In the genomic region with DNA sequence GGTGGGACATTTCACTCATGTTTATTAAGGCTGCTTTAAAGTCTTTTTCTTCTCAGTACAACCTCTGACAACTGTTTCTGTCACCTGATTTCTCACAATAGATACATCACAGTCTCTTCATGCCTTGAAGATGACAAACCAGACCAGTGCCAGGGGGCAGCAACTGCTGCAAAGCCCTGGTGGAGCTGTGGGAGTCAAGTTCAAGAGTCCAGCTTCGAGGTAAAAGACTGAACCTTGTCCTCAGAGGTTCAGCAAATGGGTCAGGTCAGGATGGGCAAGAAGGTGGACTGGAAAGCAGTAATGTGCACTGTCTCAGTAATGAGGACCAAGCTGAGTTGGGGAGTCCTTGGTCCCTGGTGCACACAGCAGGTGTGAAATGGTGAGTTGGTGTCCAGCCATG, we compare ENCODE assay signal across 20 mouse cellular contexts.
"Had no signal": no experiment of that assay in that cellular context is flagged by ENCODE, and none has a peak within 500 bp of the region (broad histone marks: within the 10 kb centered on the region; RNA-seq: fewer than 3 reads in every experiment).

No protein-coding gene starts in this region.

- H3K27ac ChIP-seq: hindbrain, postnatal 0 days; layer of hippocampus, adult 2 months; limb, embryonic 10.5 days; limb, embryonic 13.5 days; liver, embryonic 12.5 days; liver, embryonic 15.5 days; stomach, embryonic 15.5 days had no signal

- DNase-seq: layer of hippocampus, adult 9-11 months; liver; lung, adult 18-20 months; lung, postnatal 14 days; lung, postnatal 4 days; midbrain, embryonic 14.5 days; right cerebral cortex, adult 18-20 months; right cerebral cortex, postnatal 25 days; spleen, adult 18-20 months; thymus, postnatal 36 days had no signal

- H3K9ac ChIP-seq: limb, embryonic 13.5 days; liver, embryonic 12.5 days; liver, embryonic 15.5 days; stomach, embryonic 15.5 days had no signal

- H3K4me1 ChIP-seq: limb, embryonic 10.5 days; limb, embryonic 13.5 days; liver, embryonic 12.5 days; liver, embryonic 15.5 days; stomach, embryonic 15.5 days had no signal

- H3K4me3 ChIP-seq: layer of hippocampus, adult 2 months; limb, embryonic 10.5 days; limb, embryonic 13.5 days; liver, embryonic 12.5 days; liver, embryonic 15.5 days; stomach, embryonic 15.5 days had no signal

- H3K36me3 ChIP-seq: limb, embryonic 10.5 days; limb, embryonic 13.5 days; liver, embryonic 12.5 days; liver, embryonic 15.5 days; stomach, embryonic 15.5 days had no signal

- H3K9me3 ChIP-seq: stomach, embryonic 15.5 days had no signal

- H3K27me3 ChIP-seq: limb, embryonic 13.5 days; stomach, embryonic 15.5 days had no signal

- ATAC-seq: hindbrain, postnatal 0 days; inflammation-experienced regulatory T-cells, adult 6 months; intestine, embryonic 16.5 days; liver, embryonic 12.5 days had no signal

- H3K4me2 ChIP-seq: limb, embryonic 13.5 days; liver, embryonic 12.5 days; liver, embryonic 15.5 days; midbrain, embryonic 11.5 days; stomach, embryonic 15.5 days had no signal
